Mouse (Mus musculus): ENCODE measurements around the gene Ap2a1.
A peak's percentile ranks its signal among the peaks of the same experiment; 100 is the strongest.

Gene Ap2a1

DNA sequence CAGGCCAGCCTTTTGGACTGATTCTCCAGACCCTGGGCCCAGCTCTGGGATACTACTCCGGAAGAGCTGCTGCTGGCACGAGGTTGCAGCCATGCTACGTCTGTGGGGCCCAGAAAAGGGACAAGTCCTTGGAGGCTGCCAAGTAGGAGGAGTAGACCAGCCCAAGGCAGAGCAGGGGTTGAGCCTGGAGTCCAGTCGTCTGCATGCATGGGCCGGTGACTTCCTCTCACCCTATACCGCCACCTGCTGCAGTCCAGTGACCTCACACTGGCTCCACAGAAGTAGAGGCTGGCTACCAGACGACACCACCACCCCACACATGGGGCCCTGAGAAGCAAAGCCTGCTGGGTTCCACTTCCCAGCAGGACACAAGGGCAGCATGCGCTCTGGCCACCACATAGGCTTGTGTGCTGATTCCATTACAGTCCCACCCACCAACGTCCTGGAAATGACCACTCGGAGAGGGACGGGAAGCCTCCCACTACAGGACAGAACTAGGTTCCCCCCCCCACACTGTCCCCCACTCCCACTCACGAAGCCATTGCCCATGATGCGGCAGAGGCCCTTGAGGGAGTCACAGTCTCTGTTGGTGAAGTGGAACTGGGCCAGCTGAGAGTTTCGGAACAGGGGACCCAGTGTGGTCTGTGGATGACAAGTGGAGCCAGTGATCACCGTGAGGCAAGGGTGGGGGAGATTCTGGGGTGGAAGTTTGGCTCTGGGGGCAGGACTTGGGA, 62.9 kb downstream of the Ap2a1 start:
- DNase-seq (ENCODE audit: low read depth, low spot score), result no peak

DNA sequence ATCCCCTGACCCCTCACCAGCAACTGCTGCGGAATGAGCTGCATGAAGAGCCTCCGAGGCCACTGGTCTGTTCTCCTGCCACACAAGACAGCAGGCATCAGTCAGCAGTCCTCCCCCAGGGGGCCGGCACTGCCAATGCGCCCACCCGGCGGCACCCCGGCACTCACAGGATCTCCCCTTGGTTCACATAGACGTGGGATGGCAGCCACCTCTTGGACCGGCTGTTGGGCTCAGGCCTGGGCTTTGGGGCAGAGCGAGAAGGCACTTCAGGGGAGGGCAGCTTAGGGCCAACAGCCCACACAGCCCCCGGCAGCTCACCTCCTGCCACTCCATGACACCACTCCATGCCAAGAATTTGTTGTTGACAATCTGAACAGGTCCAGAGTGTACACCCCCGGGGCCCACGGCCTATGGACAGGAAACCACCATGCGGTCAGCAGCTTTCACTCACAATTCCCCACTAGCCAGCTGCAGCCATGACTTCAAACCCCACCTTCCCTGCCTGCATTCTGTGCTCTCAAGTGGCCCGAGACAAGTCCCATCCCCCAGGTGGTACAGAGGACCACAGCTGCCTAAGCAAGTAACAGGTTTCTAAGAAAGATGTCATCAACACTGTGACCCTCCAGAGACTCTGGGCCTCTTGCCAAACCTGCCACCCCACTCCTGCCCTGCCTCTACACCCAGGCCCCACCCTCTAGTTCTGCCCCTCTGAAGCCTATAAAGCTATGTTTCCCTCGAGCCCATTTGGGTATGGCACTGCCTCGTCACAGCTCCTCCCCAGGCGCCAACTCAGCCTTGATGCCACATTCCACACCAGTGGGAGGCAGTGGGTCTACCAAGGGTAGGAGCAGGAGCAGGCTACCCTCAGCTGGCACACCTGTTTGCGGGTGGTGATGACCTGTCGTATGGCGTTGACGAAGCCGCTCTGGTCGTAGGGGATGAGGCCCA, 64.4 kb downstream of the Ap2a1 start:
- no peak for DNase-seq (ENCODE audit: low read depth, low spot score)

DNA sequence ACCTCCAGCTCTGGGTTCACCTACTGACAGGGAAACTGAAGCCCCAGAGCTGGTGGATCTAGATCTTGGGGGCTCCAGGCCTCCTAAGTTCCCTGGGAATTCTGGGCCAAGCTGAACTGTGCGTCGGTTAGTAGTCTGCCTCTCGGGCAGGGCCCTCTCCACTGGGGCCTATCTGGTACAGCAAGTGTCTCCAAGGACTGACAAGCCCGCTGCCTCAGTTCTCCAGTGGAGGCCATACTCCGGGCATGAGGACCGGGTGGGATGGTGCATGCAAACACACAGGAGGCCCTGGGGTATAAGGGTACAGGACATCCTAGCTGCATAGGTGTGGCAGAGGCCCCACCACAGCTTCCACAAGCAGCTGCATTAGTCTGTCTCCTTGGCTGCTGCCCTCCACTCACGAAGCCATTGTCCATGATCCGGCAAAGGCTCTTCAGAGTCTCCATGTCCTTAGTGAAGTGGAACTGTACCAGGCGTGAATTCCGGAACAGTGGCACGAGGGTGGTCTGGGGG, 65.3 kb downstream of the Ap2a1 start:
- DNase-seq (ENCODE audit: low read depth, low spot score), result no peak

- DNase-seq (ENCODE audit: low read depth, low spot score), result no peak
Observed at GRCm38 (mm10) chr7:44863210-44863609, 66.1 kb downstream of the Ap2a1 start.

GRCm38 (mm10) chr7:44862434-44862833, 66.9 kb downstream of the Ap2a1 start:
- DNase-seq (ENCODE audit: low read depth, low spot score), result no peak

DNA sequence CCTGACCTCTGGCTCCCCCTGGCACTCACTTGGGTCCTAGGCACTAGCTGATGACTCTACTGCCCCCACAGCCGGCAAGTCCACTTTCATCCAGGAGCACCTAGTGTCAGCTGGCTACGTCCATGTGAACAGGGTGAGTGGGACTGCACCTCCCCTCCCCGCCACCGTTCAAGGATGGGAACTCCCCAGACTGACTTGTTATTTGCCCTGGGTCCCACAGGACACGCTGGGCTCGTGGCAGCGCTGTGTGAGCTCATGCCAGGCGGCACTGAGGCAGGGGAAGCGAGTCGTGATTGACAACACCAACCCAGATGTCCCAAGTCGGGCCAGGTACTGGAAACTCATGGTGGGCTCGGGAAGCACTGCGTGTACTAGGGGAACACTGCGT, 67.9 kb downstream of the Ap2a1 start:
- no peak for DNase-seq (ENCODE audit: low read depth, low spot score)

DNA sequence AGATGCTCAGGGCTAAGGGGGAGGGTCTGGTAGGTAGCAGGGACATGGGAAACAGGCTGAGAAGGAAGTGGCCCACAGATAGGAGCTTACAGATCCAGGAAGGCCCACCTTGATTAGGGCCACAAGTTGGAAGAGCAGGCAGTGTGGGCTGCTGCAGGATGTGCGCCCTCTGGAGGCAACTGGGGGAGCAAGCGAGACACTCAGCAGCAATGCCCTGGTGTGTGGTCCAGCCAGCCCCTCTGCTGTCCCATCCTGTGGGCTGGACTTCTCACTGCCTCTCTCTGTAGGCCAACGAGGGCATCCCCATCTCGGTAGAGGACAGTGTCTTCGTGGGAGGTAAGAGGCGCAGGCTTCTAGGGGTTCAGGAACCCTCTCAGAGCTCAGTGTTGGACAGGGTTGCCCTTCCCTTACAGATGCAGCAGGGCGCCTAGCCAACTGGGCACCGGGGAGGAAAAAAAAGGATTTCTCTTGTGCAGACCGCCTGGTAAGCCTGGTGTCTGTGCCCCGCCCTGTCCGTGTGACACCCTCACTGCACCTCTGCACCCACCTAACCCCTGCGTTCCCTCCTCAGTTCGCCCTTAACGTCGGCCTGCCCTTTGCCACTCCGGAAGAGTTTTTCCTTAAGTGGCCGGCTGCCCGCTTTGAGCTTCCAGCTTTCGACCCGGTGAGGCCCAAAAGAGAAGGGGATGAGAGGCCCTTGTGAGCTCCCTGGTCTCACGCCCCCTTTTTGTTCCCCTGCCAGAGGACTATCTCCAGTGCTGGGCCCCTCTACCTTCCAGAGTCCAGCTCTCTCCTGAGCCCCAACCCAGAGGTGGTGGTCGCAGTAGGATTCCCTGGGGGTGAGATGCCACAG, 68.5 kb downstream of the Ap2a1 start:
- no peak for DNase-seq (ENCODE audit: low read depth, low spot score)

- no peak for DNase-seq (ENCODE audit: low read depth, low spot score)
Observed at GRCm38 (mm10) chr7:44859896-44860295, 69.4 kb downstream of the Ap2a1 start.

- DNase-seq (ENCODE audit: low read depth, low spot score), result no peak
Observed at GRCm38 (mm10) chr7:44857905-44858304, 71.4 kb downstream of the Ap2a1 start.

GRCm38 (mm10) chr7:44857042-44857552, 72.2 kb downstream of the Ap2a1 start, which contains the start of gene Pnkp:
Gene Pnkp, plus strand, starts transcription at chr7:44857139.
- DNase-seq (ENCODE audit: low read depth, low spot score), result peak; percentile 94

- no peak for DNase-seq (ENCODE audit: low read depth, low spot score)
Observed at GRCm38 (mm10) chr7:44856265-44856916, 72.9 kb downstream of the Ap2a1 start.

GRCm38 (mm10) chr7:44855036-44855435, 74.3 kb downstream of the Ap2a1 start:
- no peak for DNase-seq (ENCODE audit: low read depth, low spot score)

- DNase-seq (ENCODE audit: low read depth, low spot score), result no peak
Observed at GRCm38 (mm10) chr7:44854356-44855031, 74.8 kb downstream of the Ap2a1 start.

DNA sequence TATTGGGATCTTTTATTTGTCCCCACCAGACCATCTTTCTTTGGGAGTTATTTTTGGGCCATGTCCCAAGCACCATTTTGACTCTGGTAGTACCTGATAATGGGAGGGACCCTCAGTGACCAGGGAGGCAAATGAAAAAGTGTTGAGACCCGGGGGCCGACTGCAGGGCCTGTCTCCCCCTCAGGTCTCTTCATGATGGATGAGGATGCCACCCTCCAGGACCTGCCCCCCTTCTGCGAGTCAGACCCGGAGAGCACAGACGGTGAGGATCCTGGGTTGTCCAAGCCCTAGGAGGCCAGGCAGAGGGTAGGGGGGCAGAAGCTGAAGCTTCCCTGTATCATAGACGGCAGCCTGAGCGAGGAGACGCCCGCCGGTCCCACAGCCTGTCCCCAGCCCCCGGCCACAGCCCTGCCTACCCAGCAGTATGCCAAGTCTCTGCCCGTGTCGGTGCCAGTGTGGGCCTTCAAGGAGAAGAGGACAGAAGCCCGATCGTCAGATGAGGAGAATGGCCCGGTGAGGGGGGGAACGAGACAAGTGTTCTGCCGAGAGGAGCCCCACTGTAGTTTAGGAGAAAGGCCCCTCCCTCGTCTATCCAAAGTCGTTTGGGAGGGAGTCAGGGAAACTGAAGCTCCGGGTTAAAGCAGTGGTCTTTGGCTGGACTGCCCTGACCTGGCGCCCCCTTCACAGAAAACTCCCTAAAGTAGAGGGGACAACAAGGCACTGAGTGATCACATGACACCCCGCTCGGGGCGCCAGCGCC, 75.5 kb downstream of the Ap2a1 start:
- no peak for DNase-seq (ENCODE audit: low read depth, low spot score)

DNA sequence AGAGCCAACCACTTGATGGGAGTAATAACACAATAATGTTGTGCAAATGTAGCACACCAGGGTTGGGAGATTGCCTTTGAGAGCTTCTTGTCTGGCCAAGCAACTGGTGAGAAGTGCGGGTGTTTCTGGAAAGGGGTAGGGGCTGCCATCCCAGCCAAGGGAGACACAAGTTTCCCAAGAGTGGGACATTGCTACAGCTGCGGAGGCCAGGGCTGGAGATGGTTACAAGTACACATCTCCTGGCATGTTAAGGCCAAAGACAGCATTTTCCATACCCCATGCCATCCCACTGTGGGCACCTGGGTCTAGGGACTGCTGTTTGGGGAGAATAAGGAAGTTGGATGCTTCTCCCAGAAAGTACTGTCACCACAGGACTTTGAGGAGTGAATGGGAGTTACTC, 76.2 kb downstream of the Ap2a1 start:
- no peak for DNase-seq (ENCODE audit: low read depth, low spot score)

DNA sequence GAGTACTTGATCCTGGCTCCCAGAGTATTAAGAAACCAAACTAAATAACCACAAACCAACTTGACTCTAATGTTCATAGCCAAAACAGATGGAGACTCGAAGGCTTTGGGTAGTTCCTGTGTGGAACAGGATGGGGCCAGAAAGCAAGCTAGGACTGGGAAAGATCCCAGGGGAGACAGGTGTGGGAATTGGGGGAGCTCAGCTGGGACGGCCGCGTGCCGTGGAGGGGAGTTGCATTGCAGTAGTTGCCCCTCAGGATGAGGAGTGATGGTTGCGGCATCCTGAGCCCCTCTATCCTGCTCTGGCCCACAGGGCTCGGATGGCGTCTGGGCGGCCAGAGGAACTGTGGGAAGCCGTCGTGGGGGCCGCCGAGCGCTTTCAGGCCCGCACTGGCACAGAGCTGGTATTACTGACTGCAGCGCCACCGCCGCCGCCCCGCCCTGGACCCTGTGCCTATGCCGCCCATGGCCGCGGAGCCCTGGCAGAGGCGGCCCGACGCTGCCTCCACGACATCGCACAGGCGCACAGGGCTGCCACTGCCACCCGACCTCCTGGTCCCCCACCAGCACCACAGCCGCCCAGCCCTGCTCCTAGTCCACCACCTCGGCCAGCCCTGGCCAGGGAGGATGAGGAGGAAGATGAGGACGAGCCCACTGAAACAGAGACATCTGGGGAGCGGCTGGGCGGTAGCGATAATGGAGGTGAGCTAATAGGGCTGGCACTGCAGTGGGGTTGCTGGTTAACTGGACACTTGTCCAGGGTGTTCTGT, 76.9 kb downstream of the Ap2a1 start:
- no peak for DNase-seq (ENCODE audit: low read depth, low spot score)

- DNase-seq (ENCODE audit: low read depth, low spot score), result no peak
Observed at GRCm38 (mm10) chr7:44851625-44852234, 77.6 kb downstream of the Ap2a1 start.

Measured in telencephalon, adult 2 months (tissue).